Mouse (Mus musculus): ENCODE data around the gene Safb2. TPM values are rescaled to one million over a fixed set of nuclear protein-coding genes. Genes with fewer than 3 reads are reported as not detected.

Safb2 gene
- polyA plus RNA-seq, 1 experiment from 2014 or later = 28.8 TPM

- Histone ChIP-seq H3K36me3 (ENCODE audit: control insufficient read depth, insufficient read depth, low read length) (peaks cover 4% of the 10 kb centered on the region; the same call in 1 of the 2 replicates), H3K4me2 (replicated peaks; ENCODE audit: low read depth) (peak within 1 kb of the TSS; percentile 95), H3K9ac (ENCODE audit: low read length) (peak within 1 kb of the TSS; percentile 88), H3K9me3 (ENCODE audit: control insufficient read depth, low read length) (no peaks in the 10 kb centered on the region), H3K27me3 (ENCODE audit: control insufficient read depth, insufficient read depth, low read length) (no peaks in the 10 kb centered on the region), H3K4me1 (replicated peaks; ENCODE audit: control insufficient read depth, insufficient read depth) (peaks cover 4% of the 10 kb centered on the region; the same call in 1 of the 2 replicates), H3K4me3 (ENCODE audit: low read depth, low read length) (peak within 1 kb of the TSS; percentile 94), H3K27ac (replicated peaks) (peak within 1 kb of the TSS; percentile 78)
- TF ChIP-seq CTCF (IDR thresholded peaks at IDR 0.05; ENCODE audit: low read depth) (no peak; the same call in 1 of the 2 replicates), EP300 (optimal IDR thresholded peaks at IDR 0.05) (no peak)
- DNase-seq (ENCODE audit: low spot score) (peak; percentile 98), ATAC-seq (ENCODE audit: low FRiP score, low TSS enrichment) (peak; percentile 93)
- under 1% methylated on average over 51 of the region's 51 CpGs for WGBS
These were observed 42.5 kb upstream of the Safb2 start, which contains the start of gene Lonp1 for GRCm38 (mm10) chr17:56626754-56627470. Gene Lonp1, minus strand, starts transcription at chr17:56626887.

GRCm38 (mm10) chr17:56626260-56626659 is 41.9 kb upstream of the Safb2 start:
- Histone ChIP-seq H3K4me3 (ENCODE audit: low read depth, low read length) (peak overlapping the region; percentile 94), H3K36me3 (ENCODE audit: control insufficient read depth, insufficient read depth, low read length) (peaks cover 8% of the 10 kb centered on the region; the same call in 1 of the 2 replicates), H3K4me1 (replicated peaks; ENCODE audit: control insufficient read depth, insufficient read depth) (peaks cover 4% of the 10 kb centered on the region; the same call in 1 of the 2 replicates), H3K9me3 (ENCODE audit: control insufficient read depth, low read length) (no peaks in the 10 kb centered on the region), H3K9ac (ENCODE audit: low read length) (peak overlapping the region; percentile 88), H3K27ac (replicated peaks) (peak overlapping the region; percentile 78), H3K4me2 (replicated peaks; ENCODE audit: low read depth) (peak overlapping the region; percentile 95), H3K27me3 (ENCODE audit: control insufficient read depth, insufficient read depth, low read length) (no peaks in the 10 kb centered on the region)
- DNase-seq (ENCODE audit: low spot score) (no peak), ATAC-seq (ENCODE audit: low FRiP score, low TSS enrichment) (no peak; the same call in 1 of the 2 replicates)
- TF ChIP-seq CTCF (IDR thresholded peaks at IDR 0.05; ENCODE audit: low read depth) = no peak
- no peak for TF ChIP-seq EP300 (optimal IDR thresholded peaks at IDR 0.05)
- 0% methylated on average over 31 of the region's 32 CpGs for WGBS

- ATAC-seq (ENCODE audit: low FRiP score, low TSS enrichment) (no peak), DNase-seq (ENCODE audit: low spot score) (no peak)
- WGBS = 66% methylated on average over 3 of the region's 3 CpGs
These were observed 41.1 kb upstream of the Safb2 start for GRCm38 (mm10) chr17:56625495-56625894.

GRCm38 (mm10) chr17:56617628-56618027 is 33.2 kb upstream of the Safb2 start:
- no peak overlapping the region for H3K4me2 ChIP-seq (replicated peaks; ENCODE audit: low read depth)
- no peak for ATAC-seq (ENCODE audit: low FRiP score, low TSS enrichment)
- H3K4me1 ChIP-seq (replicated peaks; ENCODE audit: control insufficient read depth, insufficient read depth) = no peaks in the 10 kb centered on the region; the same call in 1 of the 2 replicates
- no peak overlapping the region for H3K27ac ChIP-seq (replicated peaks)
- TF ChIP-seq EP300 (optimal IDR thresholded peaks at IDR 0.05) (no peak), CTCF (IDR thresholded peaks at IDR 0.05; ENCODE audit: low read depth) (no peak)
- H3K4me3 ChIP-seq (ENCODE audit: low read depth, low read length) = no peak overlapping the region
- DNase-seq (ENCODE audit: low spot score) = no peak
- H3K36me3 ChIP-seq (ENCODE audit: control insufficient read depth, insufficient read depth, low read length) = peaks cover 35% of the 10 kb centered on the region
- 82% methylated on average over 8 of the region's 8 CpGs for WGBS
- H3K27me3 ChIP-seq (ENCODE audit: control insufficient read depth, insufficient read depth, low read length) = no peaks in the 10 kb centered on the region
- H3K9me3 ChIP-seq (ENCODE audit: control insufficient read depth, low read length) = no peaks in the 10 kb centered on the region
- H3K9ac ChIP-seq (ENCODE audit: low read length) = no peak overlapping the region

More at GRCm38 (mm10) chr17:56625495-56625894, 41.1 kb upstream of the Safb2 start:
- Histone ChIP-seq H3K36me3 (ENCODE audit: control insufficient read depth, insufficient read depth, low read length) (peaks cover 8% of the 10 kb centered on the region; the same call in 1 of the 2 replicates), H3K4me2 (replicated peaks; ENCODE audit: low read depth) (peak overlapping the region; percentile 95; the same call in 1 of the 2 replicates), H3K27ac (replicated peaks) (no peak overlapping the region), H3K4me3 (ENCODE audit: low read depth, low read length) (no peak overlapping the region), H3K9ac (ENCODE audit: low read length) (no peak overlapping the region), H3K9me3 (ENCODE audit: control insufficient read depth, low read length) (no peaks in the 10 kb centered on the region), H3K4me1 (replicated peaks; ENCODE audit: control insufficient read depth, insufficient read depth) (peaks cover 4% of the 10 kb centered on the region; the same call in 1 of the 2 replicates), H3K27me3 (ENCODE audit: control insufficient read depth, insufficient read depth, low read length) (no peaks in the 10 kb centered on the region)
- no peak for TF ChIP-seq CTCF (IDR thresholded peaks at IDR 0.05; ENCODE audit: low read depth)
- TF ChIP-seq EP300 (optimal IDR thresholded peaks at IDR 0.05) = no peak

GRCm38 (mm10) chr17:56616725-56617124 is 32.3 kb upstream of the Safb2 start:
- Histone ChIP-seq H3K4me1 (replicated peaks; ENCODE audit: control insufficient read depth, insufficient read depth) (no peaks in the 10 kb centered on the region; the same call in 1 of the 2 replicates), H3K9me3 (ENCODE audit: control insufficient read depth, low read length) (no peaks in the 10 kb centered on the region), H3K27ac (replicated peaks) (no peak overlapping the region), H3K27me3 (ENCODE audit: control insufficient read depth, insufficient read depth, low read length) (no peaks in the 10 kb centered on the region), H3K4me3 (ENCODE audit: low read depth, low read length) (no peak overlapping the region), H3K9ac (ENCODE audit: low read length) (no peak overlapping the region), H3K36me3 (ENCODE audit: control insufficient read depth, insufficient read depth, low read length) (peaks cover 30% of the 10 kb centered on the region), H3K4me2 (replicated peaks; ENCODE audit: low read depth) (no peak overlapping the region)
- 77% methylated on average over 3 of the region's 3 CpGs for WGBS
- ATAC-seq (ENCODE audit: low FRiP score, low TSS enrichment) (no peak), DNase-seq (ENCODE audit: low spot score) (no peak)
- TF ChIP-seq CTCF (IDR thresholded peaks at IDR 0.05; ENCODE audit: low read depth) (no peak), EP300 (optimal IDR thresholded peaks at IDR 0.05) (no peak)

GRCm38 (mm10) chr17:56615792-56616191 is 31.4 kb upstream of the Safb2 start:
- Histone ChIP-seq H3K27me3 (ENCODE audit: control insufficient read depth, insufficient read depth, low read length) (no peaks in the 10 kb centered on the region), H3K4me1 (replicated peaks; ENCODE audit: control insufficient read depth, insufficient read depth) (no peaks in the 10 kb centered on the region; the same call in 1 of the 2 replicates), H3K4me2 (replicated peaks; ENCODE audit: low read depth) (no peak overlapping the region), H3K27ac (replicated peaks) (no peak overlapping the region), H3K9me3 (ENCODE audit: control insufficient read depth, low read length) (no peaks in the 10 kb centered on the region), H3K9ac (ENCODE audit: low read length) (no peak overlapping the region), H3K4me3 (ENCODE audit: low read depth, low read length) (no peak overlapping the region), H3K36me3 (ENCODE audit: control insufficient read depth, insufficient read depth, low read length) (peaks cover 27% of the 10 kb centered on the region)
- ATAC-seq (ENCODE audit: low FRiP score, low TSS enrichment) (no peak), DNase-seq (ENCODE audit: low spot score) (no peak)
- 83% methylated on average over 4 of the region's 4 CpGs for WGBS
- no peak for TF ChIP-seq CTCF (IDR thresholded peaks at IDR 0.05; ENCODE audit: low read depth)
- TF ChIP-seq EP300 (optimal IDR thresholded peaks at IDR 0.05) = no peak

Measured in stomach, postnatal 0 days (tissue).